Mouse (Mus musculus): ENCODE results near the gene Spata18.

DNA sequence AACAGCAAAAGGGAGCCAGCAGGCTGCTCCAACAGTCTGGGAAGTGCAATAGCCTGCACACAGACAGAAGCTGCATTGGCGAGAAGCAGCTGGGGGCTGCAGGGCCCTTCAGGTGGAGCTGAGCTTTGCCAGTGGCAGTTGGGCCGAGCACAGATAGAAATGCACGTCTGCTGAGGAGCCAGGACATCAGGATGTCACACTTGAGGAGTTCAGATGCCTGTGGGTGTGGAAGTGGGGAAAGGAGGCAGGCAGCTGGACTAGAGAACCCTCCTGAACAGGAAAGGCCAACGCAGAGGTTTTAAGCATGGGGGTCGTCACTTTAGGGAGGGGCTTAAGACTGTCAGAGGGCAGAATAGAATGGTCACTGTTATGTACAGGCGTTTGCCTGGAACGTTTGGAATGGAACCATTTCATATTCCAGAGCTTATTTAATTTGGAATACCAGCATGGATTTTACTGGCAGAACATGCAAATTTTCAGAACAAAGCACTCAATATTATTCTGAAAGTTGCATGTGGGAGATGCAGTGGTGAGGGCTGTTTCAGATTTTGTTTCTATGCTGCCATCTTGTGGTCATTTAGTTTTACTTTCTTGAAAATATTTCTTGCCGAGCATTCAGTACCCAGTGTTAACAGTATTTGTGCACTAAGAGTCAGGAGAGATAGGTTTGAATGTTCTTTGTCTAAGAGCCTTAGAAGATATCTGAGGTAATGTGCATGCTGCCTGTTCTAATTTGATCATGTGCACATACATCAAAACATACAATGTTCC is 13.7 kb upstream of the Spata18 start:
- TF ChIP-seq CTCF (IDR thresholded peaks at IDR 0.05; ENCODE audit: extremely low read depth, insufficient read depth, insufficient read length, insufficient replicate concordance) (no peak), POLR2A (IDR thresholded peaks at IDR 0.05; ENCODE audit: low read depth, low read length) (no peak)

Measured in spleen, adult 2 months (tissue).